Mouse (Mus musculus) liver, postnatal 0 days (tissue): Measurements from ENCODE around the gene Galnt12.

Experiments
- CTCF ChIP-seq: sonication (generic); IDR thresholded peaks from 2 replicates; pipeline ENCODE4 v1.5.1; 2016; ENCODE audit warnings: antibody characterized with exemption, low read depth
- EP300 ChIP-seq: IDR thresholded peaks from 2 replicates; pipeline ENCODE4 v1.6.1; 2016; ENCODE audit warnings: antibody characterized with exemption, low read depth, mild to moderate bottlenecking

GRCm38 (mm10) chr4:47137479-47137878 lies 45.8 kb downstream of the Galnt12 start:
- no peak for TF ChIP-seq CTCF
- no peak for TF ChIP-seq EP300
